31 mouse cellular contexts compared by ENCODE assay signal in the genomic region with DNA sequence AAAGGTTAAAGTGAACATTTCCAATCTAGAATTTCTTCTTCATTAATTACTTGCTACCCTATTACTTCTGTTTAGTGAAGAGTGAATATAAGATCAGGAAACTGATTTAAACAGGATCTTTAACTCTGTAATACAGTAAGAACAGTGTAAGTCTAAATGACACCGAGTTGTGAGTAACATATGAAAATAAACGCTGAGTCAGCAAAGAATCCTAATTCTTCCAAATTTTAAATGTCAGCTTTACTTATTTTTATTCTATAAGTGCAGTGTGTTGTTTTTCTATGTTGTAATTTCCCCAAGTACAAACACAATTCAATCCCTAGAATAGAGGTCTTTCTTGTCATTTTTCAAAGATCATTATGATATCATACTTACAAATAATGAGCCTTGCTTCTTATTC.
"Had no signal": no experiment of that assay in that cellular context is flagged by ENCODE, and none has a peak within 500 bp of the region (broad histone marks: within the 10 kb centered on the region; RNA-seq: fewer than 3 reads in every experiment).

No protein-coding gene starts in this region.

- H3K27ac ChIP-seq: heart, embryonic 13.5 days; heart, embryonic 15.5 days; hindbrain, embryonic 10.5 days; hindbrain, embryonic 12.5 days; hindbrain, embryonic 13.5 days; hindbrain, embryonic 14.5 days; hindbrain, embryonic 15.5 days; hindbrain, postnatal 0 days; intestine, embryonic 15.5 days; kidney, embryonic 15.5 days; kidney, postnatal 0 days; layer of hippocampus, adult 2 months; left cerebral cortex, adult 2 months had no signal

- H3K4me3 ChIP-seq: heart, embryonic 12.5 days; heart, embryonic 13.5 days; heart, embryonic 15.5 days; hindbrain, embryonic 10.5 days; hindbrain, embryonic 12.5 days; hindbrain, embryonic 13.5 days; hindbrain, embryonic 15.5 days; intestine, embryonic 15.5 days; kidney, embryonic 15.5 days; layer of hippocampus, adult 2 months; left cerebral cortex, adult 2 months had no signal

- H3K36me3 ChIP-seq: heart, embryonic 12.5 days; heart, embryonic 13.5 days; heart, embryonic 15.5 days; hindbrain, embryonic 10.5 days; hindbrain, embryonic 12.5 days; hindbrain, embryonic 13.5 days; hindbrain, embryonic 15.5 days; intestine, embryonic 15.5 days; kidney, embryonic 15.5 days had no signal

- H3K9ac ChIP-seq: heart, embryonic 12.5 days; heart, embryonic 13.5 days; heart, embryonic 15.5 days; hindbrain, embryonic 12.5 days; hindbrain, embryonic 13.5 days; hindbrain, embryonic 14.5 days; hindbrain, embryonic 15.5 days; intestine, embryonic 15.5 days; kidney, embryonic 15.5 days had no signal

- H3K9me3 ChIP-seq: heart, embryonic 12.5 days; heart, embryonic 13.5 days; heart, embryonic 15.5 days; hindbrain, embryonic 10.5 days; hindbrain, embryonic 12.5 days; hindbrain, embryonic 13.5 days; hindbrain, embryonic 15.5 days; intestine, embryonic 15.5 days; kidney, embryonic 15.5 days had no signal

- H3K4me2 ChIP-seq: heart, embryonic 11.5 days; heart, embryonic 12.5 days; heart, embryonic 13.5 days; heart, embryonic 15.5 days; hindbrain, embryonic 12.5 days; hindbrain, embryonic 13.5 days; hindbrain, embryonic 14.5 days; hindbrain, embryonic 15.5 days; intestine, embryonic 15.5 days; kidney, embryonic 15.5 days had no signal

- H3K4me1 ChIP-seq: heart, embryonic 12.5 days; heart, embryonic 13.5 days; heart, embryonic 15.5 days; hindbrain, embryonic 12.5 days; hindbrain, embryonic 13.5 days; hindbrain, embryonic 15.5 days; intestine, embryonic 15.5 days; kidney, embryonic 15.5 days had no signal

- DNase-seq: heart, postnatal 10 days; heart, postnatal 14 days; heart, postnatal 36 days; heart, postnatal 4 days; kidney, adult 11 months; kidney, adult 18-20 months; kidney, adult 2 months; kidney, adult 8-10 months; kidney, adult 9 months; kidney, postnatal 10 days; kidney, postnatal 14 days; kidney, postnatal 25 days; kidney, postnatal 36 days; kidney, postnatal 4 days; layer of hippocampus, adult 9-11 months; layer of hippocampus, postnatal 36 days had no signal

- H3K27me3 ChIP-seq: heart, embryonic 12.5 days; heart, embryonic 13.5 days; heart, embryonic 15.5 days; hindbrain, embryonic 12.5 days; hindbrain, embryonic 13.5 days; hindbrain, embryonic 15.5 days; intestine, embryonic 15.5 days; kidney, embryonic 15.5 days had no signal
